Mouse (Mus musculus) heart, postnatal 25 days (tissue): ENCODE measurements at regions not wholly inside any gene's neighbourhood (a gene's known extent, or its start where the extent isn't known, plus 50 kb on each side); places are given as distances from the start of the nearest gene placed in this dataset.

Source experiments
- DNase-seq: peaks from one replicate; pipeline ENCODE4 v3.0.0; 2022; ENCODE audit warnings: low spot score
- intact Hi-C: fragments of 180-260 bp; cut with DNase I; formaldehyde crosslinking; loops from one replicate; pipeline ENCODE4 v1.15.1; 2025

GRCm38 (mm10) chr11:56716953-56717352, 294.2 kb upstream of the Gria1 start:
- DNase-seq = no peak
- intact Hi-C loops = no loop called here

GRCm38 (mm10) chr11:56725141-56725540, 286.0 kb upstream of the Gria1 start:
- intact Hi-C loops = no loop called here
- DNase-seq = no peak

- no peak for DNase-seq
- intact Hi-C loops = no loop called here
Measured at GRCm38 (mm10) chr11:56726161-56726560, 285.0 kb upstream of the Gria1 start.

GRCm38 (mm10) chr11:56727556-56727955, 283.6 kb upstream of the Gria1 start:
- no peak for DNase-seq
- intact Hi-C loops = no loop called here

- intact Hi-C loops = no loop called here
- peak; percentile 18 for DNase-seq
Measured at GRCm38 (mm10) chr11:56728204-56729002, 282.8 kb upstream of the Gria1 start.

GRCm38 (mm10) chr11:56741857-56742256, 269.3 kb upstream of the Gria1 start:
- DNase-seq = no peak
- intact Hi-C loops = no loop called here

- intact Hi-C loops = no loop called here
- no peak for DNase-seq
Measured at GRCm38 (mm10) chr11:56750032-56750431, 261.2 kb upstream of the Gria1 start.

GRCm38 (mm10) chr11:56750639-56751038, 260.5 kb upstream of the Gria1 start:
- intact Hi-C loops = no loop called here
- DNase-seq = no peak

- DNase-seq = peak; percentile 1
- intact Hi-C loops = no loop called here
Measured at GRCm38 (mm10) chr11:56751918-56752317, 259.3 kb upstream of the Gria1 start.

- intact Hi-C loops = no loop called here
- DNase-seq = no peak
Measured at GRCm38 (mm10) chr11:56753699-56754098, 257.5 kb upstream of the Gria1 start.

- intact Hi-C loops = no loop called here
- DNase-seq = no peak
Measured at GRCm38 (mm10) chr11:56760474-56760873, 250.7 kb upstream of the Gria1 start.

- intact Hi-C loops = no loop called here
- peak; percentile 55 for DNase-seq
Measured at GRCm38 (mm10) chr11:56762467-56763120, 248.6 kb upstream of the Gria1 start.

GRCm38 (mm10) chr11:56767424-56767823, 243.8 kb upstream of the Gria1 start:
- intact Hi-C loops = no loop called here
- no peak for DNase-seq

- no peak for DNase-seq
- intact Hi-C loops = no loop called here
Measured at GRCm38 (mm10) chr11:56786351-56786750, 224.8 kb upstream of the Gria1 start.

GRCm38 (mm10) chr11:56792691-56793090, 218.5 kb upstream of the Gria1 start:
- intact Hi-C loops = no loop called here
- DNase-seq = no peak

- intact Hi-C loops = no loop called here
- no peak for DNase-seq
Measured at GRCm38 (mm10) chr11:56807314-56807713, 203.9 kb upstream of the Gria1 start.

- intact Hi-C loops = no loop called here
- no peak for DNase-seq
Measured at GRCm38 (mm10) chr11:56810141-56810540, 201.0 kb upstream of the Gria1 start.

- DNase-seq = no peak
- intact Hi-C loops = no loop called here
Measured at GRCm38 (mm10) chr11:56812121-56812520, 199.1 kb upstream of the Gria1 start.

- intact Hi-C loops = no loop called here
- DNase-seq = no peak
Measured at GRCm38 (mm10) chr11:56823471-56823870, 187.7 kb upstream of the Gria1 start.

- DNase-seq = no peak
- intact Hi-C loops = no loop called here
Measured at GRCm38 (mm10) chr11:56827499-56827898, 183.7 kb upstream of the Gria1 start.

GRCm38 (mm10) chr11:56862649-56863048, 148.5 kb upstream of the Gria1 start:
- DNase-seq = peak; percentile 15
- intact Hi-C loops = no loop called here

GRCm38 (mm10) chr11:56871640-56872039, 139.5 kb upstream of the Gria1 start:
- intact Hi-C loops = no loop called here
- no peak for DNase-seq
